Mouse (Mus musculus) liver, embryonic 11.5 days (tissue): ENCODE results near the gene Baz2b. TPM values are rescaled to one million over a fixed set of nuclear protein-coding genes. Genes with fewer than 3 reads are reported as not detected.

Experiments
- ATAC-seq: fragments of 200-750 bp; cut with Nextera tagmentation; replicated peaks from 2 replicates; pipeline ENCODE4 v1.8.0; 2017; ENCODE audit warnings: moderate number of reproducible peaks, mild to moderate bottlenecking, moderate TSS enrichment, moderate library complexity; ENCODE audit not compliant: low FRiP score
- DNase-seq: peaks from one replicate; pipeline ENCODE4 v3.0.0-alpha.2; 2017; ENCODE audit warnings: low spot score
- H3K27ac ChIP-seq: fragments of 300-500 bp; sonication (generic); 2 replicates; pipeline ENCODE4 v1.5.1; 2014; ENCODE audit warnings: mild to moderate bottlenecking, low read depth, low read length, control low read depth
- H3K27me3 ChIP-seq: fragments of 300-500 bp; sonication (generic); replicated peaks from 2 replicates; pipeline ENCODE4 v1.6.1; 2014; ENCODE audit warnings: low read length, mixed read lengths; ENCODE audit not compliant: control insufficient read depth, insufficient read depth
- H3K36me3 ChIP-seq: fragments of 300-500 bp; sonication (generic); 2 replicates; pipeline ENCODE4 v1.6.1; 2014; ENCODE audit warnings: mild to moderate bottlenecking, low read length, moderate library complexity, mixed read lengths; ENCODE audit not compliant: control insufficient read depth, insufficient read depth
- H3K4me1 ChIP-seq: fragments of 300-500 bp; sonication (generic); replicated peaks from 2 replicates; pipeline ENCODE4 v1.6.1; 2014; ENCODE audit warnings: low read length, mixed read lengths; ENCODE audit not compliant: control insufficient read depth, insufficient read depth
- H3K4me2 ChIP-seq: fragments of 300-500 bp; sonication (generic); 2 replicates; pipeline ENCODE4 v1.6.1; 2014; ENCODE audit warnings: mild to moderate bottlenecking, control low read depth, moderate library complexity
- H3K4me3 ChIP-seq: fragments of 300-500 bp; sonication (generic); 2 replicates; pipeline ENCODE4 v1.5.1; 2014; ENCODE audit warnings: low read depth, low read length, control low read depth
- H3K9ac ChIP-seq: fragments of 300-500 bp; sonication (generic); 2 replicates; pipeline ENCODE4 v1.6.1; 2014; ENCODE audit warnings: low read depth, low read length, control low read depth
- H3K9me3 ChIP-seq: fragments of 300-500 bp; sonication (generic); 2 replicates; pipeline ENCODE4 v1.6.1; 2016; ENCODE audit warnings: low read length, inconsistent platforms, mixed read lengths; ENCODE audit not compliant: control insufficient read depth
- WGBS: fragments of 180-500 bp; shearing (Covaris S2); extraction: QIAGEN DNeasy Blood & Tissue Kit; methylation state at CpG from one replicate; pipeline ENCODE4 v1.1.7; 2014; 5-methylcytosine and 5-hydroxymethylcytosine counted together
- polyA plus RNA-seq: library from polyadenylated mRNA; unstranded; fragments of >200 nt; fragmentation: Nextera tagmentation; extraction: Ambion mirVana; gene quantifications from 2 replicates; pipeline ENCODE4 v1.2.1, GENCODE M21; 2014

The Baz2b gene
- polyA plus RNA-seq, 1 experiment from 2014 or later, result 35.2 TPM

GRCm38 (mm10) chr2:59993190-59993535, 216.5 kb downstream of the Baz2b start:
- DNase-seq (no peak), ATAC-seq (no peak)
- Histone ChIP-seq H3K27ac (no peak overlapping the region), H3K4me3 (no peak overlapping the region), H3K4me1 (peaks cover 7% of the 10 kb centered on the region; the same call in 1 of the 2 replicates), H3K27me3 (no peaks in the 10 kb centered on the region), H3K9ac (no peak overlapping the region), H3K36me3 (no peaks in the 10 kb centered on the region), H3K4me2 (no peak overlapping the region), H3K9me3 (no peaks in the 10 kb centered on the region)
- WGBS, result 82% methylated on average over 3 of the region's 3 CpGs

GRCm38 (mm10) chr2:59992488-59993189, 217.0 kb downstream of the Baz2b start:
- Histone ChIP-seq H3K9me3 (no peaks in the 10 kb centered on the region), H3K9ac (no peak overlapping the region), H3K4me2 (no peak overlapping the region), H3K27ac (no peak overlapping the region), H3K4me3 (no peak overlapping the region), H3K4me1 (peaks cover 6% of the 10 kb centered on the region; the same call in 1 of the 2 replicates), H3K27me3 (no peaks in the 10 kb centered on the region), H3K36me3 (no peaks in the 10 kb centered on the region)
- DNase-seq, result no peak
- 64% methylated on average over 10 of the region's 10 CpGs for WGBS
- no peak for ATAC-seq

GRCm38 (mm10) chr2:59991775-59992174, 217.9 kb downstream of the Baz2b start:
- no peak overlapping the region for H3K4me2 ChIP-seq
- DNase-seq (no peak), ATAC-seq (no peak)
- H3K27me3 ChIP-seq, result no peaks in the 10 kb centered on the region
- H3K27ac ChIP-seq, result no peak overlapping the region
- no peaks in the 10 kb centered on the region for H3K36me3 ChIP-seq
- no peak overlapping the region for H3K4me3 ChIP-seq
- no peak overlapping the region for H3K9ac ChIP-seq
- H3K4me1 ChIP-seq, result peaks cover 6% of the 10 kb centered on the region; the same call in 1 of the 2 replicates
- H3K9me3 ChIP-seq, result no peaks in the 10 kb centered on the region

- H3K9ac ChIP-seq, result no peak overlapping the region
- H3K27ac ChIP-seq, result no peak overlapping the region
- H3K4me1 ChIP-seq, result 0 out of 2 replicates have a peak, but pooled peaks cover 2% of the 10 kb centered on the region
- ATAC-seq (no peak), DNase-seq (no peak)
- no peak overlapping the region for H3K4me3 ChIP-seq
- no peak overlapping the region for H3K4me2 ChIP-seq
- no peaks in the 10 kb centered on the region for H3K9me3 ChIP-seq
- no peaks in the 10 kb centered on the region for H3K36me3 ChIP-seq
- WGBS, result 47% methylated on average over 6 of the region's 6 CpGs
- no peaks in the 10 kb centered on the region for H3K27me3 ChIP-seq
These were observed 222.1 kb downstream of the Baz2b start for GRCm38 (mm10) chr2:59987521-59987920.

- Histone ChIP-seq H3K9ac (no peak overlapping the region), H3K27me3 (no peaks in the 10 kb centered on the region), H3K4me1 (peaks cover 3% of the 10 kb centered on the region; the same call in 1 of the 2 replicates), H3K27ac (no peak overlapping the region), H3K36me3 (0 out of 2 replicates have a peak, but pooled peaks cover 3% of the 10 kb centered on the region), H3K4me2 (no peak overlapping the region), H3K4me3 (no peak overlapping the region), H3K9me3 (no peaks in the 10 kb centered on the region)
- WGBS, result 72% methylated on average over 6 of the region's 6 CpGs
- ATAC-seq, result no peak
- no peak for DNase-seq
These were observed 230.0 kb downstream of the Baz2b start for GRCm38 (mm10) chr2:59979488-59980220.

GRCm38 (mm10) chr2:59976680-59977079, 233.0 kb downstream of the Baz2b start:
- no peak for DNase-seq
- Histone ChIP-seq H3K9me3 (no peaks in the 10 kb centered on the region), H3K4me3 (no peak overlapping the region), H3K4me1 (peaks cover 10% of the 10 kb centered on the region; the same call in 1 of the 2 replicates), H3K27me3 (no peaks in the 10 kb centered on the region), H3K27ac (no peak overlapping the region), H3K9ac (no peak overlapping the region), H3K36me3 (0 out of 2 replicates have a peak, but pooled peaks cover 3% of the 10 kb centered on the region), H3K4me2 (no peak overlapping the region)
- 88% methylated on average over 5 of the region's 5 CpGs for WGBS
- ATAC-seq, result no peak

- Histone ChIP-seq H3K9me3 (no peaks in the 10 kb centered on the region), H3K36me3 (0 out of 2 replicates have a peak, but pooled peaks cover 3% of the 10 kb centered on the region), H3K4me1 (peaks cover 10% of the 10 kb centered on the region; the same call in 1 of the 2 replicates), H3K4me2 (no peak overlapping the region), H3K9ac (no peak overlapping the region), H3K27ac (no peak overlapping the region), H3K4me3 (no peak overlapping the region), H3K27me3 (no peaks in the 10 kb centered on the region)
- ATAC-seq (no peak), DNase-seq (no peak)
- WGBS, result 83% methylated on average over 6 of the region's 6 CpGs
These were observed 233.9 kb downstream of the Baz2b start for GRCm38 (mm10) chr2:59975772-59976171.

GRCm38 (mm10) chr2:59973962-59974361, 235.7 kb downstream of the Baz2b start:
- Histone ChIP-seq H3K9me3 (no peaks in the 10 kb centered on the region), H3K27me3 (no peaks in the 10 kb centered on the region), H3K9ac (no peak overlapping the region), H3K4me2 (no peak overlapping the region), H3K4me1 (peaks cover 7% of the 10 kb centered on the region; the same call in 1 of the 2 replicates), H3K4me3 (no peak overlapping the region), H3K27ac (no peak overlapping the region), H3K36me3 (peaks cover 5% of the 10 kb centered on the region; the same call in 1 of the 2 replicates)
- DNase-seq (no peak), ATAC-seq (no peak)
- 76% methylated on average over 5 of the region's 5 CpGs for WGBS
